Mouse (Mus musculus) gastrocnemius, postnatal 4 days (tissue): ENCODE measurements around the gene Psme1. TPM values are rescaled to one million over a fixed set of nuclear protein-coding genes. Genes with fewer than 3 reads are reported as not detected.

ENCODE experiments used
- total RNA-seq, 2 experiments: library from RNA; stranded (reverse); gene quantifications; 2 replicates each; pipeline ENCODE4 v1.2.3; 2021

The Psme1 gene
- total RNA-seq, 2 experiments from 2014 or later, result 82.0 to 88.4 TPM

Other genes with a start within 250 kb of the Psme1 start
- gene Dhrs4, start 99.4 kb upstream of the Psme1 start, total RNA-seq, result 10 to 100 TPM; 23.7 to 28.5 TPM
- 1 to 10 TPM; 3.2 to 4.4 TPM for gene Carmil3, start 87.5 kb upstream of the Psme1 start, total RNA-seq
- not detected for gene Cpne6, start 67.7 kb upstream of the Psme1 start, total RNA-seq
- gene Nrl, start 53.1 kb upstream of the Psme1 start, total RNA-seq, result not detected
- gene Pck2, start 37.9 kb upstream of the Psme1 start, total RNA-seq, result 10 to 100 TPM; 21.6 to 21.8 TPM
- 10 to 100 TPM; 44.5 to 54.3 TPM for gene Dcaf11, start 18.1 kb upstream of the Psme1 start, total RNA-seq
- gene A730061H03Rik, start 17.7 kb upstream of the Psme1 start, total RNA-seq, result 1 to 10 TPM in 1 of 2 experiments, not detected in 1; 1.4 TPM
- 100 to 1,000 TPM; 294 to 332 TPM for gene Fitm1, start 2.5 kb upstream of the Psme1 start, total RNA-seq
- gene Emc9, start 7.2 kb downstream of the Psme1 start, total RNA-seq, result 10 to 100 TPM; 49.1 to 53.6 TPM
- 100 to 1,000 TPM; 124 to 153 TPM for gene Psme2, start 13.0 kb downstream of the Psme1 start, total RNA-seq
- 10 to 100 TPM; 21.2 to 22.4 TPM for gene Rnf31, start 13.6 kb downstream of the Psme1 start, total RNA-seq
- 1 to 10 TPM; 7.0 to 9.0 TPM for gene Irf9, start 25.4 kb downstream of the Psme1 start, total RNA-seq
- gene Rec8, start 39.9 kb downstream of the Psme1 start, total RNA-seq, result 1 to 10 TPM; 2.7 to 3.2 TPM
- gene Ipo4, start 57.8 kb downstream of the Psme1 start, total RNA-seq, result 100 to 1,000 TPM in 1 of 2 experiments, 10 to 100 TPM in 1; 97.6 to 104 TPM
- gene Gm49378, start 59.8 kb downstream of the Psme1 start, total RNA-seq, result 1 to 10 TPM; 1.7 to 2.4 TPM
- 10 to 100 TPM; 46.8 to 47.8 TPM for gene Tm9sf1, start 65.7 kb downstream of the Psme1 start, total RNA-seq
- gene Tssk4, start 72.1 kb downstream of the Psme1 start, total RNA-seq, result 1 to 10 TPM; 1.4 to 2.0 TPM
- gene Mdp1, start 82.4 kb downstream of the Psme1 start, total RNA-seq, result 10 to 100 TPM; 27.2 to 27.5 TPM
- 10 to 100 TPM; 12.7 to 13.9 TPM for gene Gmpr2, start 93.8 kb downstream of the Psme1 start, total RNA-seq
- 100 to 1,000 TPM; 257 to 278 TPM for gene Nedd8, start 94.0 kb downstream of the Psme1 start, total RNA-seq
- gene Tinf2, start 103.7 kb downstream of the Psme1 start, total RNA-seq, result 10 to 100 TPM; 21.6 to 21.7 TPM
- under 1 TPM; 0.39 to 0.49 TPM for gene Tgm1, start 135.8 kb downstream of the Psme1 start, total RNA-seq
- 10 to 100 TPM; 10.9 to 12.8 TPM for gene Rabggta, start 144.1 kb downstream of the Psme1 start, total RNA-seq
- gene Dhrs1, start 167.6 kb downstream of the Psme1 start, total RNA-seq, result 10 to 100 TPM; 40.1 to 41.3 TPM
- gene Nop9, start 167.6 kb downstream of the Psme1 start, total RNA-seq, result 10 to 100 TPM; 16.9 to 18.5 TPM
- under 1 TPM in 1 of 2 experiments, not detected in 1; 0.36 TPM for gene Cideb, start 180.3 kb downstream of the Psme1 start, total RNA-seq
- under 1 TPM; 0.13 to 0.20 TPM for gene Ltb4r2, start 183.3 kb downstream of the Psme1 start, total RNA-seq
- under 1 TPM; 0.49 to 0.64 TPM for gene Ltb4r1, start 187.8 kb downstream of the Psme1 start, total RNA-seq
- 10 to 100 TPM in 1 of 2 experiments, 1 to 10 TPM in 1; 9.2 to 11.3 TPM for gene Adcy4, start 206.0 kb downstream of the Psme1 start, total RNA-seq
- 10 to 100 TPM in 1 of 2 experiments, 1 to 10 TPM in 1; 9.4 to 10.7 TPM for gene Ripk3, start 210.7 kb downstream of the Psme1 start, total RNA-seq
- 10 to 100 TPM; 23.0 to 26.0 TPM for gene Nfatc4, start 245.0 kb downstream of the Psme1 start, total RNA-seq